Mouse (Mus musculus): ENCODE measurements around the gene Zfp36l2. TPM values are rescaled to one million over a fixed set of nuclear protein-coding genes. Genes with fewer than 3 reads are reported as not detected.
"Not testable (repeated sequence)": the region's sequence is repeated elsewhere in the genome, so short reads cannot be mapped to it uniquely, and the experiment has no call there.

Zfp36l2 gene
- total RNA-seq, 2 experiments from 2014 or later = 17.0 to 21.3 TPM

DNA sequence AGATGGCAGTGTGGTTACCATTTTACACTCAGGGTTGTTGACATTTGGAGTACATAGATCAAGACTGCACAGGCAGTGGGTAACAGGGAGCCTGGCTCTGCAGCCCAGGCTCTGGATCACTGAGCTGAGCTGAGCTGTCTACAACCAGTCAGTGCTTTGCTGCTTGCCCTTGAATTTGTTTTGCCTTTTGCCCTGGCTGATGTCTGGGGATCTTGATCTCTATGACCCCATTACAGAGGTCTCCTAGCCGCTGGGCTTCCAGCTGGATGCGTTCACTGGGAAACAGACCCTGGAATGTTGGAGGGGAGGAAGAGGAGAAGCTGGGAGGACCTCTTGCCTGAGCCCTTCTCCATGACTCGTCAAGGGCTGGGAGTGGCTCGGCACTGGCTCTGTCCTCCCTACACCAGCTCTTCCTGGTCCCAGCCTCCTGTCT lies 10.2 kb upstream of the Zfp36l2 start:
- no peak for DNase-seq
- intact Hi-C loops (cut with DNase I; ENCODE audit: low total_unique reads) = loop anchor here (10.0 kb wide), 1 partner anchor 187 kb away; no protein-coding TSS in a partner anchor

- intact Hi-C loops (cut with DNase I; ENCODE audit: low total_unique reads) = loop anchor here (10.0 kb wide), 1 partner anchor 188 kb away; no protein-coding TSS in a partner anchor
- no peak for DNase-seq
Observed at GRCm38 (mm10) chr17:84196329-84196728, 8.6 kb upstream of the Zfp36l2 start.

GRCm38 (mm10) chr17:84195835-84196234 lies 8.1 kb upstream of the Zfp36l2 start:
- intact Hi-C loops (cut with DNase I; ENCODE audit: low total_unique reads) = loop anchor here (10.0 kb wide), 1 partner anchor 189 kb away; no protein-coding TSS in a partner anchor
- no peak for DNase-seq

DNA sequence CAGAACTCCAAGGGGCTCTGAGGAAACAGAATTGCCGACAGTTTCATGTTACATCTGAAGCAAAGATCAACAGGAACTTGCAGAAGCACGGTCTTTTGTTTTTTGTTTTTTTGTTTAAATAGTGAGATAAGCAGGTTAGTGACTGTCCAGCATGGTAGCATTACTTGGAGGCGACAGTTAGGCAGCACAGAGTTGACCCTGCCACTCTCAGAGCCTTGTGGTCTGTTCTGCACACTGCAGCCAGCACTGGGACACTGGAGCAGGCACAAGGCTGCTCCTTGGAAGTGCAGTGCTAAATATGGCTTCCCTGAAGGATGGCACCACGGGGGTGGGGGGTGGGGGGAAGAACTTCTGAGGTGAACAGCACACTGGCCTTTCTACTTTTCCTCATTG lies 7.3 kb upstream of the Zfp36l2 start:
- intact Hi-C loops (cut with DNase I; ENCODE audit: low total_unique reads) = loop anchor here (10.0 kb wide), 1 partner anchor 190 kb away; no protein-coding TSS in a partner anchor
- no peak for DNase-seq

DNA sequence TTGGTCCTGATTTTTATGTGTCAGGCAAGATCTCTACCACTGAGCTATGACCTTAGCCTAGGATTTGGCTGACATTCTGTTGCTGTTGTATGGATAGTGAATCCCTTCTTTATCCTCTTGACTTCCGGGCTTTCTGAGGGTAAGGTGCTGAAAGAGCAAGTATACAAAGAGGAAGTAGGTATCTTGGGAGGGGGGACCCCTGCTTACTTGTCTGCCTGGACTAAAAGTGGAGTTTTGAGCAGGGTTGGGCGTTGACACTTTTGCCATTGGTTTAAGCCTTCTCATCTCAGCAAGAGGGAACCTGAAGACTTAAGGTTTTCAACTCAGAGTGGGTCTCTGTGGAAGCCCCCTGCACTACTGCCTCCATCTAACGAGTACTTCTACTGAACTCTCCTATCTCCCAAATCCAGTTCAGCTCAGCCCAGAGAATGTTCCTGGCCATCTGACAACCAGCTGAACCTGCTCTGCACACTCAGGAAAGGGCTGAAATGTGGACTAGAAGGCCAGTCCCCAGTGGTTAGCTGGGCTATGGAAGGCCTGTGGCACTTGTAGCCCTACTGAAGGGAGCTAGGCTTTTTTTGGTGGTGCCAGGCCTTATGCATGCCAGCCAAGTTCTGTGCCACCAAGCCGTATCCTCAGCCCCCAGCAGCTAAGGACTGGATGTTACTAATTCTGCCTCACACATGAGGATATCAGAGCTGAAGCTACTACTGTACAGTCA lies 6.7 kb upstream of the Zfp36l2 start:
- intact Hi-C loops (cut with DNase I; ENCODE audit: low total_unique reads) = loop anchor here (5.0 to 10.0 kb wide), 3 partner anchors 167 to 292 kb away; no protein-coding TSS in a partner anchor
- DNase-seq = no peak

DNA sequence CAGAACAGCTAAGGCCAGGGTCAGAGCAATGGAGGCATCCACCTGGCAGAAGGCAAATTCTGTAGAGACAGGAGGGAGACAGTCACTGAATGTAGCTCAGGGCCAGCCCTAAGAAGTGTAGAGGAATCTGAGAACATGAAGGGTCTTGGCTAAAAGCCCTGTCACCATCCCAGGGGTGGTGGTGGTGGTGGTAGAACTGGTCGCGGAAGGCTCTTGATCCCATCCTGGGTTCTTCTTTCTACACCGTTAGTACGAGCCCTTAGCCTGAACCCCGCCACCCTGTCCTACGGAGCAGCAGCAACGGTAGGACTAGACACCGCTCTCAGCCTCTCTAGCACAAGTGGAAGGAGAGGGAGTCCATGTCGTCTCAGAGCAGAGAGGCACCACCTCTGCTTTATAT lies 5.7 kb upstream of the Zfp36l2 start:
- DNase-seq = no peak
- intact Hi-C loops (cut with DNase I; ENCODE audit: low total_unique reads) = loop anchor here (5.0 to 10.0 kb wide), 3 partner anchors 166 to 291 kb away; no protein-coding TSS in a partner anchor

DNA sequence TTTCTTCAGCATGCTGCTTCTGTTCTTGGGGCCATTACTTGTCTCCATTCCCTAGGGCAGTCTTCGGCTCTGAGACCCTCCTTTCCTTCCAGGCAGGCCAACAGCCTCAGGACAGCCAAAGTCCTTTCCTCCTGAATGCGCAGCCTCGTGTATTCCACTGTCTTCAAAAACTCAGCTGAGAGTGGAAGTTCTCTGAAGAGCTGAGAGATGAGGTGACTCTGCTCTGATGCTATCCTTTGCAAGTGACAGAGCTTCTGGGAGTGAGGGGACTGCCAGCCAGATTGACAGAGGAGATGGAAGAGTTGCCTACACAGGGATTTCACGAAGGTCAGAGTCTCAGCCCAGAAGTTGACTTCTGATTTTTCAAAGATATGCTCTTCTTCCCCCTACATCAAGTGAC lies 4.2 kb upstream of the Zfp36l2 start:
- intact Hi-C loops (cut with DNase I; ENCODE audit: low total_unique reads) = loop anchor here (5.0 to 10.0 kb wide), 3 partner anchors 165 to 290 kb away; no protein-coding TSS in a partner anchor
- DNase-seq = no peak

DNA sequence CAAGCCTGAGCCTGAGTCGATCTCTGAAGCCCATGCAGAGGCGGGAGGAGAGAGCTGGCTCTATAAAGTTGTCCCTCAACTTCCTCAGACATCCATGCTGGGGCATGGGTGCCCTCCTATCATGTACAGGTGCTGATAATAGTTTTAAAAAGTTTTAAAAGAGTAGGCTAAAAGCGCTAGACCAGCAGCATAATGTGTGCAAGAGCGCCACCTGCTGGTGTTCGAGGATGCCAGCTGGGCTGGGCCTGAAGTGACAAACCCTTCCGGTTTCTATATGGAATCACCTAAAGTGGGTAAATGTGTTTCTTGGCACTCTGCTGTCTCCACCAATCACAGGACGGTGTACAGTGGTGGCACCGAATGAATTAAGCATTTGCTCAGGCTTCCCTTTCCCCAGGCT lies 3.1 kb upstream of the Zfp36l2 start:
- intact Hi-C loops (cut with DNase I; ENCODE audit: low total_unique reads) = loop anchor here (5.0 to 10.0 kb wide), 3 partner anchors 164 to 289 kb away; no protein-coding TSS in a partner anchor
- peak; percentile 82 for DNase-seq

- no peak for DNase-seq
- intact Hi-C loops (cut with DNase I; ENCODE audit: low total_unique reads) = no loop called here
Observed at GRCm38 (mm10) chr17:84189127-84189854, 1.5 kb upstream of the Zfp36l2 start.

GRCm38 (mm10) chr17:84188374-84188961 lies 721 bp upstream of the Zfp36l2 start:
- intact Hi-C loops (cut with DNase I; ENCODE audit: low total_unique reads) = no loop called here
- peak; percentile 93 for DNase-seq

DNA sequence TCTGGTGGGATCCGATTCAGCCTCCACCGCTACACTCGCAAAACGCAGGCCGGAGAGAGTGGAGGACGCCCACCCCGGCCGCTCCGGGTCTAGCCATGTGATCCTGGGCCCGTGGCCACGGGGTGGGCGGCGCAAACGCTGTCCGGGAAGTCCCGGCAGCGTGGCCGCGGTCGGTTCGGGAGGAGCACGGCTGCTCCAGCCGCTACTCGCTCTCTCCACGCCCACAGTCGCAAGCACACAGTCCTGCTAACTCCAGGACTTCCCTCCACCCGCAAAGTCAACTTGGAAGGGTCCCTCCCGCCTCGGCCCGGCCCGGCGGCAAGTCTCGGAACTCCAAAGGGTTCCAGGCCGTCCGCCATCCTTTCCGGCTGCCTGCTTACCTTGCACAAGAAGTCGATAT lies 483 bp downstream of the Zfp36l2 start:
- DNase-seq; intact Hi-C loops (cut with DNase I; ENCODE audit: low total_unique reads): not testable (repeated sequence)

DNA sequence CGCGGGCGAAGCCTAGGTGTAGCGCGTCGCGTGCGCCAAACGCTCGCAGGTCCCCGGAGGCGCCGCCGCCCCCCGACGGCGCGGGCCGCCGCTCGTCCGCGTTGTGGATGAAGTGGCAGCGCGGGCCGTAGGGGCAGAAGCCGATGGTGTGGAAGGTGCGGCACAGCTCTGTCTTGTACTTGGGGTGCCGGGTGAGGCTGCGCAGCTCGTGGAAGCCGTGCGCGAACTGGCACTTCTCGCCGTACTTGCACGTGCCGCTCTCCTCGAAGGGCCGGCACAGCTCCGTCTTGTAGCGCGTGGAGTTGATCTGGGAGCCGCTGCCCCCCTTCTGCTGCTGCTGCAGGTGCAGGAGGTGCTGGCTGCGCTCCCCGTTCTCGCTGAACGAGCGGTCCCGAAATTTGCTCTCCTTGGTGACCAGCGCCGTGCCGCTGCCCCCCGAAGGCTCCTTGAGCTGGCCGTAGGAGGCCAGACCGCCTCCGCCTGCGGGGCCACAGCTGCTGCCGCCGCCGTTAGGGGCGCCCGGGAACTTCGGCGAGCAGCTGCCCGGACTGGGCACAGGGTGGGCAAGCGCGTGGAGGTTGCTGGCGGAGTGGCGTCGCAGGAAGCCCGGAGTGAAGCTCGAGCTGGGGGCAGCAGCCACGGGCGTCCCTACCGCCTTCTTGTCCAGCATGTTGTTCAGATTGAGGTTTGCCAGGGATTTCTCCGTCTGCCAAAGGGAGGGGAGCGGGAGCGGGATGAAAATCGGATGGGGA lies 1.1 kb downstream of the Zfp36l2 start:
- DNase-seq = peak; percentile 56
- intact Hi-C loops (cut with DNase I; ENCODE audit: low total_unique reads) = no loop called here

DNA sequence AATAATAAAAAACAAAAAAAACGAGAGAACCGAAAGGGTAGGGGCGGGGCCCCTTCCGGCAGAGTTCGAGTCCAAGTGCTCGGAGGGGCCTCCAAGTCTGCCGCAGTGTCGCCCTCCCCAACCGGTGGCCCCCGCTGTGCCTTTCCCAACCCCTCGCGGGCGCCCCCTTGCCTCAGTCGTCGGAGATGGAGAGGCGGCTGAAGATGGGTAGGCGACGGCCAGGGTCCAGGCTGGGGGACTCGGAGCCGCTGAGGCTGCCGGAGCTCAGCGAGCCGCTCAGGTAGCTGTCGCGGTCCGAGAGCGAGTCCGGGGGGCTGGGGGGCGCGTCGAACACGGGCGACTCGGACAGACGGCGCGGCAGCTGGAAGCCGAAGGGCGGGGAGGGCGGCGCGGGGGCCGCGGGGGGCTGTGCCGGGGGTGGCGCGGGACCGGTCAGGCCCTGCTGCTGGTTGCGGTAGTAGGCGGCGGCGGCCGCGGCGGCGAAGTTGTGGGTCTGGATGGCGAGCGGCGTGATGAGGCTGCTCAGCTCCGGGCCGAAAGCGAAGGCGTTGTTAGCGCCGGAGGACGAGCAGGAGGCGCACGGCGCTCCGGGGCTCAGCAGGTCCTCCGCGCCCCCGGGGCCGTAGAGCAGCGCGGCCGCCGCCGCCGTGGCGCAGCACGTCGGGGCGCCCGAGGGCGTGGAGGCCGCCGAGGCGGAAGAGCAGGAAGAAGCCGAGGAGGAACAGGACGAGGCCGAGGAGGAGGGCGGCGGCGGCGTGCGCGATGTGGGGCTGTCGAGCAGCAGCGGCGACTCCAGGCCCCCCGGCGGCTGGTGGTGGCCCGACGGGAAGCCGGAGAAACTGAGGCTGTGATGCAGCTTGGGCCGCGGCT lies 1.9 kb downstream of the Zfp36l2 start:
- DNase-seq = peak; percentile 72
- intact Hi-C loops (cut with DNase I; ENCODE audit: low total_unique reads) = no loop called here

- no peak for DNase-seq
- intact Hi-C loops (cut with DNase I; ENCODE audit: low total_unique reads) = no loop called here
Observed at GRCm38 (mm10) chr17:84185011-84185411, 2.7 kb downstream of the Zfp36l2 start.

GRCm38 (mm10) chr17:84183291-84183781 lies 4.4 kb downstream of the Zfp36l2 start:
- DNase-seq = peak; percentile 91
- intact Hi-C loops (cut with DNase I; ENCODE audit: low total_unique reads) = no loop called here

GRCm38 (mm10) chr17:84182311-84183271 lies 5.2 kb downstream of the Zfp36l2 start:
- peak; percentile 61 for DNase-seq
- intact Hi-C loops (cut with DNase I; ENCODE audit: low total_unique reads) = no loop called here
